Mouse (Mus musculus): ENCODE results near the gene Dnmt3a. TPM values are rescaled to one million over a fixed set of nuclear protein-coding genes. Genes with fewer than 3 reads are reported as not detected.

Dnmt3a gene
- polyA plus RNA-seq, 2 experiments = 48.7 to 74.5 TPM

GRCm38 (mm10) chr12:3817033-3817432 lies 11.2 kb downstream of the Dnmt3a start:
- TF ChIP-seq POLR2A (IDR thresholded peaks at IDR 0.05; ENCODE audit: borderline replicate concordance, extremely low read depth, insufficient read depth, insufficient read length) = no peak
- peaks cover 15% of the 10 kb centered on the region; the same call in 1 of the 2 replicates for H3K4me1 ChIP-seq (ENCODE audit: control insufficient read depth, insufficient read depth, low read length)
- no peak overlapping the region for H3K9ac ChIP-seq (ENCODE audit: low read depth, low read length, severe bottlenecking)

DNA sequence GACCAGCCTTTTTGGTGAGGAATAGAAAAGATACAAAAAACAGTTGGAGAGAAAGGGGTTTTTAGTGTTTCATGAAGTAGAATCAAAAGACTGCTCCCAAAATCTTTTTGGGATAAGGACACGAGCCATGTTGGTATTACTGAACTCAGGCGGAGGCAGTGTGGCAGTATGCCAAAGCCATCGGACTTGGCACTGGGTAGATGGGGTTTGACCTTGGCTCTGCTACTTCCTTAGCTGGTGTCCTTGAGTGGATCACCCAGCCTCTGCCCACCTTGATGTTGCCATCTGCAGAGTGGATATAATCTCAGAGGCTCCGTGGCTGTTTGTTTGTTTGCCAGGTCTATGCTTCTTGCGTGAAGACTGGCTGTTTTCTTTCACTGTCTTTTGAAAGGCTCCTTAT lies 11.8 kb downstream of the Dnmt3a start:
- Histone ChIP-seq H3K27ac (replicated peaks; ENCODE audit: low read depth, low read length) (no peak overlapping the region), H3K9me3 (ENCODE audit: control insufficient read depth, low read length) (no peaks in the 10 kb centered on the region), H3K36me3 (ENCODE audit: control insufficient read depth, insufficient read depth, low read length) (peaks cover 7% of the 10 kb centered on the region), H3K4me2 (replicated peaks; ENCODE audit: low read depth, low read length, severe bottlenecking) (no peak overlapping the region), H3K27me3 (ENCODE audit: control insufficient read depth, insufficient read depth, low read length) (no peaks in the 10 kb centered on the region), H3K4me3 (replicated peaks; ENCODE audit: low read length) (no peak overlapping the region), H3K4me1 (ENCODE audit: control insufficient read depth, insufficient read depth, low read length) (peaks cover 15% of the 10 kb centered on the region; the same call in 1 of the 2 replicates), H3K9ac (ENCODE audit: low read depth, low read length, severe bottlenecking) (no peak overlapping the region)
- TF ChIP-seq POLR2A (IDR thresholded peaks at IDR 0.05; ENCODE audit: borderline replicate concordance, extremely low read depth, insufficient read depth, insufficient read length) = no peak
- WGBS = 75% methylated on average over 5 of the region's 5 CpGs
- DNase-seq (ENCODE audit: low spot score) = no peak
- no peak for ATAC-seq (ENCODE audit: low FRiP score, low read depth)

More at GRCm38 (mm10) chr12:3817033-3817432, 11.2 kb downstream of the Dnmt3a start:
- Histone ChIP-seq H3K27me3 (ENCODE audit: control insufficient read depth, insufficient read depth, low read length) (no peaks in the 10 kb centered on the region), H3K9me3 (ENCODE audit: control insufficient read depth, low read length) (no peaks in the 10 kb centered on the region), H3K4me3 (replicated peaks; ENCODE audit: low read length) (no peak overlapping the region), H3K4me2 (replicated peaks; ENCODE audit: low read depth, low read length, severe bottlenecking) (no peak overlapping the region), H3K36me3 (ENCODE audit: control insufficient read depth, insufficient read depth, low read length) (peaks cover 7% of the 10 kb centered on the region), H3K27ac (replicated peaks; ENCODE audit: low read depth, low read length) (no peak overlapping the region)
- no peak for DNase-seq (ENCODE audit: low spot score)
- 56% methylated on average over 5 of the region's 7 CpGs for WGBS
- ATAC-seq (ENCODE audit: low FRiP score, low read depth) = no peak

- no peak for ATAC-seq (ENCODE audit: low FRiP score, low read depth)
- peaks cover 23% of the 10 kb centered on the region for H3K4me1 ChIP-seq (ENCODE audit: control insufficient read depth, insufficient read depth, low read length)
Observed at GRCm38 (mm10) chr12:3819899-3820298, 14.1 kb downstream of the Dnmt3a start.

DNA sequence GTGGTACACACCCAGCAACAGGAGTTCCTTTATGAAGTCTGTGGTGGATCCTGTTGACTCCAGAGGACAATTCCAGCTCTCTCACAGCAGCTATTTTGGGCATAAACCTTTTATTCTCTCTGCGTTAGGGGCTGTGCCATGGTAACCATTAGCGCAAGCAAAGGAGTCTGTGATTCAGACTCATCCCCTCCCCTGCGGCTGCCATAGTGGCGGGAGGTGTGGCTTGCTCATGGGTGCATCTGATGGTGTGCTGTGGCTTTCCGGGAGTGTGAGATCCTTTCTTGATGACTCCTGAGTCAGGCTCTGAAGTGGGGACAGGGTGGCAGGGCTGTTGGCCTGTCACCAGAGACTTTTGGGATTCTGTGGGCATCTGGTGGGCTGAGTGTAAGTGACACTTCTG lies 17.6 kb downstream of the Dnmt3a start:
- ATAC-seq (ENCODE audit: low FRiP score, low read depth) = no peak
- no peaks in the 10 kb centered on the region for H3K9me3 ChIP-seq (ENCODE audit: control insufficient read depth, low read length)
- H3K27ac ChIP-seq (replicated peaks; ENCODE audit: low read depth, low read length) = no peak overlapping the region
- 74% methylated on average over 5 of the region's 5 CpGs for WGBS
- TF ChIP-seq POLR2A (IDR thresholded peaks at IDR 0.05; ENCODE audit: borderline replicate concordance, extremely low read depth, insufficient read depth, insufficient read length) = no peak
- H3K36me3 ChIP-seq (ENCODE audit: control insufficient read depth, insufficient read depth, low read length) = peaks cover 3% of the 10 kb centered on the region; the same call in 1 of the 2 replicates
- no peaks in the 10 kb centered on the region for H3K27me3 ChIP-seq (ENCODE audit: control insufficient read depth, insufficient read depth, low read length)
- no peak overlapping the region for H3K9ac ChIP-seq (ENCODE audit: low read depth, low read length, severe bottlenecking)
- H3K4me3 ChIP-seq (replicated peaks; ENCODE audit: low read length) = no peak overlapping the region
- DNase-seq (ENCODE audit: low spot score) = no peak
- H3K4me1 ChIP-seq (ENCODE audit: control insufficient read depth, insufficient read depth, low read length) = peaks cover 27% of the 10 kb centered on the region
- no peak overlapping the region for H3K4me2 ChIP-seq (replicated peaks; ENCODE audit: low read depth, low read length, severe bottlenecking)

More at GRCm38 (mm10) chr12:3819899-3820298, 14.1 kb downstream of the Dnmt3a start:
- no peaks in the 10 kb centered on the region for H3K27me3 ChIP-seq (ENCODE audit: control insufficient read depth, insufficient read depth, low read length)
- no peak overlapping the region for H3K27ac ChIP-seq (replicated peaks; ENCODE audit: low read depth, low read length)
- no peaks in the 10 kb centered on the region for H3K9me3 ChIP-seq (ENCODE audit: control insufficient read depth, low read length)
- DNase-seq (ENCODE audit: low spot score) = peak; percentile 27
- H3K4me3 ChIP-seq (replicated peaks; ENCODE audit: low read length) = no peak overlapping the region
- no peak for TF ChIP-seq POLR2A (IDR thresholded peaks at IDR 0.05; ENCODE audit: borderline replicate concordance, extremely low read depth, insufficient read depth, insufficient read length)
- no peak overlapping the region for H3K9ac ChIP-seq (ENCODE audit: low read depth, low read length, severe bottlenecking)
- no peak overlapping the region for H3K4me2 ChIP-seq (replicated peaks; ENCODE audit: low read depth, low read length, severe bottlenecking)
- 75% methylated on average over 4 of the region's 4 CpGs for WGBS
- H3K36me3 ChIP-seq (ENCODE audit: control insufficient read depth, insufficient read depth, low read length) = peaks cover 3% of the 10 kb centered on the region; the same call in 1 of the 2 replicates

GRCm38 (mm10) chr12:3824906-3825713 lies 19.3 kb downstream of the Dnmt3a start:
- WGBS = 77% methylated on average over 5 of the region's 5 CpGs

More at GRCm38 (mm10) chr12:3824906-3825713, 19.3 kb downstream of the Dnmt3a start:
- Histone ChIP-seq H3K4me1 (ENCODE audit: control insufficient read depth, insufficient read depth, low read length) (peaks cover 18% of the 10 kb centered on the region), H3K27ac (replicated peaks; ENCODE audit: low read depth, low read length) (no peak overlapping the region), H3K27me3 (ENCODE audit: control insufficient read depth, insufficient read depth, low read length) (no peaks in the 10 kb centered on the region), H3K9me3 (ENCODE audit: control insufficient read depth, low read length) (no peaks in the 10 kb centered on the region), H3K9ac (ENCODE audit: low read depth, low read length, severe bottlenecking) (no peak overlapping the region), H3K36me3 (ENCODE audit: control insufficient read depth, insufficient read depth, low read length) (no peaks in the 10 kb centered on the region), H3K4me3 (replicated peaks; ENCODE audit: low read length) (no peak overlapping the region), H3K4me2 (replicated peaks; ENCODE audit: low read depth, low read length, severe bottlenecking) (no peak overlapping the region)
- TF ChIP-seq POLR2A (IDR thresholded peaks at IDR 0.05; ENCODE audit: borderline replicate concordance, extremely low read depth, insufficient read depth, insufficient read length) = no peak
- ATAC-seq (ENCODE audit: low FRiP score, low read depth) = no peak
- DNase-seq (ENCODE audit: low spot score) = no peak

Measured in limb, embryonic 14.5 days (tissue).